Mouse (Mus musculus) heart, adult 11 months (tissue): ENCODE measurements around the gene Mgmt.

ENCODE experiments used
- DNase-seq: peaks from one replicate; pipeline ENCODE4 v3.0.0; 2022

Mgmt gene

DNA sequence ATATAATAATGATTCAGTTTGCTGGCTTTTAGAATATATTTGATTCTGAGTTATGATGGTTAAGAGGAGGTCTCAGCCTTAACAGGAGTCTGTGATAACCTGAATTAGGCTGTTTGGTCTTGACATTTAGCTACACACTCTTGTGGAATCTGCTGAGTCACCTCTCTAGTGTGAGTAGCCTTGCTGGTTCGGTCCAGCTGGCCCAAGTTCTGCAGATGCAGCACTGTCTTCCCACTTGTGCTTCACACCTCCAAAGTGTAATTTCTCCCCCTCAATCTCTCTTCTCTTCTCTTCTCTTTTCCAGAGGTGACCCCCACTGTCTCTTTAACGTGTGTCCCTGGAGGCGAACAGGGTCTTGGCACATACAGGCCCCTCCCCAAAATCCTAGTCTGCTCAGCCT is 171.8 kb downstream of the Mgmt start:
- no peak for DNase-seq

DNA sequence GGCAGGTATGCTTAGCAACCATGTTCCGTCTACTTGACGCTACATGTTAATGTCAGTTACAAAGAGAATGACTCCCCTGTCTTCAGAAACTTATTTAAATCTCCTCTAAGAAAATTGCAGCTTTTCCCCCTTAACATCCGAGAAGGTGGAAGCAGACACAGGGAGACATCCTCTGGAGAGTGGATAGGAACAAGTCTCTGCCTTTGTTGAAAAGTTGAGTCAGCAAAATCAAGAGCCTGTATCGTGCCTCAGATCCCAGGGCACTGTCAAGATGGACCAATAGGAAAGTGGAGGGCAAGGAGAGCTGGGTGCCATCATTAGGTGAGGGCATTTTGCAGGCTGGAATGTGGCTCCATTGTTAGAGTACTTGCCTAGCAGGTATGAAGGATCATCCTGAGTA is 172.6 kb downstream of the Mgmt start:
- no peak for DNase-seq

DNA sequence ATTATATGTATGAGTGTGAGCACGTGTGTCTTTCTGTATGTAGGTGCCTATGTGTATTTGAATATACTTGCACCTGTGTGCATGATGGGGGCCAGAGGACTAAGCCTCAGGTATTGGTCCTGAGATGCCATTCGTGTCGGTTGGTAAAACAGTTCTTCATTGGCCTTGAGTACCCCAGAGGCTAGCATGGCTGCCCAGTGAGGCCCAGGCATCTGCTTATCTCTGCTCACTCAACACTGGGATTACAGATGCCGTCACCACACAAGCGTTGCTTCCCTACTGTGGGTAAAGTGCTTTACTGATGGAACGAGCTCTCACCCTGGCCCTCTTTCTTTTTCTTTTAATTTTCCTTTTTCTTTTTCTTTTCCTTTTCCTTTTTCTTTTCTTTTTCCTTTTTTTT is 173.3 kb downstream of the Mgmt start:
- DNase-seq, result peak; percentile 87

DNA sequence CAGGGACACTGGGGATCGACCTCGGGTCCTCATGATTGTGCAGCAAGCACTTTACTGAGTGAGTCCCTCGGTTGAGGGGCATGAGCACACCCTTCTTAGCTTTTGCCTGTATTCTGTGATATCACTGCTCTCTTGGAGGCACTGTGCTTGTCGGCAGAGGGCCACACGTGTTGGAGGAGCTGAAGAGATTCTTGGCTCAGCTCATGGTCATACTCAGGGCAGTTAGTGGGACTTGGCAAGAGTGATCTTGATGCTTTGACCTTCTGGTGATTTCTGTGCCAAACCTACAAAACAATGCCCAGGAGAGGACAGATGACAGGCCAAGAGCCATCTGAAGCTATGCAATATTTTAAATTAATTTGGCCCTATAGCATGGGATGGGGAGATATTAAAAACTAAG is 174.4 kb downstream of the Mgmt start:
- DNase-seq, result peak; percentile 95

DNA sequence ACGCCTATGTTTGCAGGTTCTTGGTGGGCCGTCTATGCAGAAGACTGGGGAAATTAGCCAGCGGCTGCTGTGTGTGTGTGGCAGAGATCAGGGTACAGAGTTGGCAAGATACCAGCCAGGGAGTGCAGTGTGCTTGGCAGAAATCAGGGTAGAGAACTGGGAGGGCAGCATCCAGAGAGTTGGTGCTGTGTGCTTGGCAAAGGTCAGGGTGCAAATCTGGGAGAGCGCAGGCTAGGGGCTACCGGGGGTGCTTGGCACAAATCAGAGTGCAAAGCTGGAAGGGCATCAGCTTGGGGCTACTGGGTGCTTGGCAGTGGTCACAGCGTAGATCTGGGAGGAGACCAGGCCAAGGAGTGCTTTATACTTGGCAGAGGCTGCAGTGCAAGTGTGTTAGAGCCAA is 175.4 kb downstream of the Mgmt start:
- peak; percentile 95 for DNase-seq

DNA sequence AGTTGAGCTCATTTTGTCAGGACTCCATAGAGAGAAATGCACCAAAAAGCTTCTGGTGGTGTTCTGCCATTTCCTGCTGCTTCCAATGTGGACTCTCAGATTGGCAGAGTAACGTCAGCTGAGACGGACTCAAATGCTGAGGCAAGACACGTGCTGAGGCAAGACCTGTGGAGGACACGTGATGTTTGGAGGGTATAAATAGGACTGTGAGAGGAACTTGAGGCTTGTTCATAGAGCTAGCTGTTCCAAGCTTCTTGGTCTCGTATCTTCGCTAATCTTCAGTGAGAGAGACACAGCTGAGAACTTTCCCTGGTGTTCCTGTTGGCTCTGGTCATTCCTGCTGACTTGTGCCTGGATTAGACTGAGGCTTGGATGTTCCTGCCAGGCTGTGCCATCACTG is 176.9 kb downstream of the Mgmt start:
- DNase-seq, result peak; percentile 89

DNA sequence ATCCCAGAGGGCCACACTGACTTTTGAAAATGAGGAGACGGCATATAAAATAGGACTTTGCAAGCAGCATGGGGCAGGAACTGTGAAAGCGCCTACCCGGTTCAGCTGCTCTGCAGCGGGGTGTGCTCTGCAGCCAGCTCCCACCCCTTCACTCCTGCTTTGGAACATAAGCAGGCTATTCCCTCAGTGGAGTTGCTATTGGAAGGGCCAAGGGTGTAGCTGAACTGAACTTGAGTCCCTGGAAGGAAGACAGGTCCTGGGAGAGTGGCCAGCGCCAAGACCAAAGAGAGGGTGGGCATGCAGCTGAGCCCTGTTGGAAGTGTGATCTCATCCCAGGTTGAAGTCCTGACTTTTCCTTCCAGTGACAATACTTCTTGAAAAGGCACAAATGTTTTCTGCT is 179.5 kb downstream of the Mgmt start:
- peak; percentile 96 for DNase-seq

DNA sequence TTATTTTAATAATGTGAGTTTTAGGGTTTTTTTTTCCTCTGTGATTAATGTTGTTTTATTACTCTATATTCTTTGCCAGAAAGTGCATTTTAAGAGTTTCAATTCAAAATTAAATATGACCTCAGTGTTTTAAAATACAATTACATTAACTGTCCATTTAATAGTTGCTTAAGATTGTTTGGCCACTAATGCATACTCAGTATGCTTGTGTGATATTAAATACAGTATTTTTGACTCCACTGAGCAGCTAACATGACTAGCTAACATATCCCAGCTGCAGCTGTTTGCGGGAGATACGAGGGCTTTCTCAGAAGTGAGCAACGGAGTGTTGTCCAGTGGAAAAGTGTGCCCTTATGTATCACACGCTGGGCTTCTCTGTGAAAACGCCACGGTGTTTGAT is 179.9 kb downstream of the Mgmt start:
- DNase-seq, result peak; percentile 40

DNA sequence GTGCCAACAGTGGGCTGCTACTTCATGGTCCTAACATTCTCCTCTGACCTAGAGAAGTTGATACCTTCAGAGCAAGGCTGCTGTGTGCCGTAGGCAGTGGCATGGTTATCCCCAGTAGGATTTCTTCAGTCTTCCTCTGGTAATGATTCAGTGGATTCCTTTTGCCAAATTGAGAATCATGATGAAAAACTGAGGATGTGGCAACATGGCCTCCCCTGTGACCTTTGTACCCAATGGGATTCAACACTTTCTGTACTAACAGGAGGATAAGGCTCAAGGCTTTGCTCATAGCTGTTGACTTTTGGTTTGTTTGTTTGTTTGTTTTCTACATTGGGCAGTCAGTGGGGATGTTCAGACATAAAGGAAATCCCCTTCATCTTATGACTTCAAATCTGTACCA is 180.9 kb downstream of the Mgmt start:
- DNase-seq, result peak; percentile 37

DNA sequence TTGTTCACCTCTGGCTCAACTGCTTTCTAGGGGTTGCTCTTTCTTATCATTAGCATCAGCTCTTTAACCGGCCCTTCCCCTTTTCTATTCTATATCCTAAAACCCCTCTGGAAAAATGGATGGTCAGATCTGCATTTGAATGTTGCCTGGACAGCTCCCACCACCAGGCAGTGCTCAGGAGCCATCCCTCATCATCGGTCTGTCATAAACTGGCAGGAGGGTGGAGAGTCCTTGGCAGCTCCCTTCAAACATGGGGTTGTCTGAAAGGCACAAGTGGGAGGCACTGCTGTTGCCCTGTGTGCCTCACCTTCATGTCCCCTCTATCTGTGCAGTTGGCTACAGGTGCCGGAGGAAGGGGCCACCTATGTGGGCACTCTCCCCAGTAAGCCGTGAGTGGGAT is 185.8 kb downstream of the Mgmt start:
- DNase-seq, result no peak

DNA sequence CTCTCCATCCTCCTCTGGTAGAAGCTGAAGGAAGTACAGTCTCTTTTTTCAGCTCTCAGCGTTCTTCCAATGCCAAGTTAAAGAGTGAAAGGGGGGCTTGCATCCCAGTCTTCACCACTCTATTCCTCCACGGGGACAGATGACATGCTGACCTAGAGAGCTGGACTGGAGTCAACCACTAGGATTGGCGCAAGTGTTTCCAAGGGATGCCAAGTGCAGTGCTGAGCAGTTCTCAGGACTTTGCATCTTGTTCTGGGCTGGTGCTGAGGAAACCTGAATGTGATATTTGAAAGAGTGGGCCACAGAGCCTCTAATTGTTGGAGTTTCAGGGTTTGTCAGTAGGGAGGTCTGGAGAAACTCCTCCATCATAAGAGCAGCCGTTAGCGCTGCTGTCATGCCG is 187.8 kb downstream of the Mgmt start:
- no peak for DNase-seq

DNA sequence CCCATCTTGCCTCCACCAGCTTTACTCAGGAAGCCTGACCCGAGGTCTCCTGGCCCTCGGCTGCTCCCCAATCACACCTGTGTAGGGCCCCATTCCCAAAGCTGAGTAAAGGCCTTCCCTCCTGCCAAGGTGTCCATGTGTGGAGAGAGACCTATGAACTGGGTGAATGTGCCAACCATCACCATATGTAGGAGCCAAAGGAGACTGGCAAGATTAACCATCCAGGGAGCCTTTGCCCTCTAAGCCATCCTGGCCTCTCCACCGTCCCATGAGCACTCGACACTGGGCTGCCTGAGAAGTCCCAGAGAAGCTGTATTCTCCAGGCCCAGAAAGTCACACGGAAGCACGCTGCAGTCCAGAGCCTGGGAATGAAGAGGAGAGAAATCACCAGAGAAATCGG is 190.2 kb downstream of the Mgmt start:
- DNase-seq, result no peak

DNA sequence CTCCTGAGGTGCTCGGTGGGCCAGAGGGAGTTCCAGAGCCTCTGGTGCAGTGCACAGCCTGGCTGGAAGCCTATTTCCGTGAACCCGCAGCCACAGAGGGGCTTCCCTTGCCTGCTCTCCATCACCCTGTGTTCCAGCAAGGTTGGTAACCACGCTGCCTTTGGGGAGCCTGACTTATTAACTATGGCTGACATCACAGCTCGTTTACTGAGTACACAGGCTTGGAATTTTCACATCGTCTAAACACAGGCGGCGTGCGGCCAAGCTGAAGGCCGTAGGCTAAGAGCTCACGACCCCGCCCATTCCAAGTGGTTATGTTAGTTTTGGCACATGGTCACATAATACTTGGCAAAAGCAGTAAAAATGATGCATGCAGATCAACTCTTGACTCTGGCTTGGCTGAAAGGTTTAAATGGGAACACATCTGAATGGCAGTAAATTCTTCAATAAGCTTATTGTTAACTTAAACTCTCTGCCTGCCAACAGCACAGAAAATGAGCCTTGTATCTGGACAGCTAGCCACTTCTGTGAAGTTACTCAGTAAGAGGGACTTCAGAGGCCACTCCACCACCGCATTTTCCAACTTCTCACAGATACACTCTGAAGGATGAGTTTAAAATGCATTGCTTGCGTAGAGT is 191.7 kb downstream of the Mgmt start:
- DNase-seq, result peak; percentile 99

DNA sequence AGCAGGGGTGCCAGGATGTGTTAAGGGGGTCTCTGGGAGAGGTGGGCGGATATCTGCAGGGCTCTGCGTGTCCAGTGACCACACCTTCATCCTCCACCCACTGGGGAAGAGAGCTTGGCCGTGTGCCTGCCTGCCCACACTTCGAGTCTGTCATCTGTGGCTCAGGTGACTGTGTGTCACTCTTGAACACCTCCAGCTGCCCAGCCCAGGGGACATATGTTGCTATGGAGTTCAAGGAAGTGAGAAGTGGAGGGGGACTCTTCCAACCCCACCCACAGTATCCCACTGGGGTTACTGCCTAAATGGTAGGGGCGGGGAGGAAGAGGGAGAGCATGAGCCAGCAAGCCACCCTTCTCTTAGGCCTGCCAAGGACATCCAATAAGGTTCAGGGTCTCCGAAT is 192.7 kb downstream of the Mgmt start:
- DNase-seq, result peak; percentile 95

DNA sequence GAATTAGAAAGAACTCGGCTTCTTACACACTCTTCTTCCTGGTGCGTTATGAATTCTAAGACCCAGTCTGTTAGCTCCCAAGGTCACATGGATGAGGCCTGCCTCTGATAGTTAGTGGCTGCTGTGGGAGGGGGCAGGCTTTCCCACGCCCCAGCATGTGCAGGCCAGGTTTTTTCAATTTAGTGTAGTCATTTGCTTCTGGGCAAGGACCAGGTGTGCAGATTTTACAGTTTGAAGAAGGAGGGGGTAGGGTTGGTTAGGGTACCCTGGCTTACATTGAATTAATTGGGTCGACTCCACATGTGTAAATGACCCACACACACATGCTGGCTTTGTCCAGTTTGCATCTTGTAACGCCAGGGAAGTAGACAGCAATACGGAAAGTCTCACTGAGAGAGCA is 193.7 kb downstream of the Mgmt start:
- DNase-seq, result peak; percentile 76

DNA sequence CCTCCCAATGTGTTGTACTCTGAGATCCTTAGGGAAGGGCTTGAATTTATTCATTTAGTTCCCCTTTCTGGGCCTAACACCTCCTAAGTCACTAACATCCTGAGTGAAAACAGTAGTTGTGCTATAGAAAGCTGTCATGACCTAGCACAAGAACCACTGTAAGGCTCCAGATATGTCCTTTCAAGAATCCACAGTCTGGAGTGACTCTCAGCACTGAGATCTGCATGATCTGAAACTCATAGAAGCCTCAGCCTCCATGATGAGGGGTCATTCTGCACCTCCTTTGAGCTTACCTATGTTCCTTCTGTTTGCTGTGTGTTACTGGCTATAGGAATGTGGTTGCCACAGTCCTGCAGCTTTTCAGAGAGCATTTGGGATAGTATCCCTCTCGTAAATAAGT is 200.1 kb downstream of the Mgmt start:
- DNase-seq, result peak; percentile 58

DNA sequence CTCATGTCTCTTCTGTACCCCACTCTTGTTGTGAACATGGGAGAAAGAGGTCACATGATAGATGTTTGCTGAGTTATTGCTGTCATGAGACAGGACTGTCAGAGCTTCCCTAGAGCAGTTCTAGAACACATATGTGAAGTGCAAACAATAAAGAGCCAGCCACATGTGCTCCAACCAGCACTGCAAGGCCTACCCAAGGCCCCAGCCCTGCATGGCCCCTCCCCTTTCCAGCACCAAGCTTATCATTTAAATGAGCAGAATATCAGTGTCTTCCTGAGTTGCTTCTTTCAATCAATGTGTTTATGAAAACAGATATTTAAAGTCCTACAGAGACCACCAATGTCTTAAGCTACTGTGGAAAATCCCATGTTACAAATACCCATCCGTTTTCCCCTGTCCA is 201.3 kb downstream of the Mgmt start:
- peak; percentile 70 for DNase-seq

DNA sequence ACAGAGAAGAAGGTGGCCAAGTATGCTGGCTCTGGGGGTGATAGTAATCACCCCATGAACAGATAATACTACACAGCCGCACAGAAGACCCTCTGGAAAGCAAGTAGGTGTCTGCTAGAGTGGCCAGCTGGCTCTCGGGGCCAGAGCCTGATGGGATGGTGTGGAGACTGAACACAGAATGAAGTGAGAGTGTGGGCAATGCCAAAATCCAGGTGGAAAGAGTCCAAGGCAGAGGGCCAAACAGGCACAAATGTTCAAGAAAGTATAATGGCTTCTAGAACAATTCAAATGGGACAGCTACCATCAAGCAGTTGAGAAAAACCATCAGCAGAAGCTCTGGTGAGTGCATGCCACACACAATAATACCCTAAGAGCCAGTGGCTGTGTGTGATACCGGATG is 205.4 kb downstream of the Mgmt start:
- DNase-seq, result peak; percentile 24

DNA sequence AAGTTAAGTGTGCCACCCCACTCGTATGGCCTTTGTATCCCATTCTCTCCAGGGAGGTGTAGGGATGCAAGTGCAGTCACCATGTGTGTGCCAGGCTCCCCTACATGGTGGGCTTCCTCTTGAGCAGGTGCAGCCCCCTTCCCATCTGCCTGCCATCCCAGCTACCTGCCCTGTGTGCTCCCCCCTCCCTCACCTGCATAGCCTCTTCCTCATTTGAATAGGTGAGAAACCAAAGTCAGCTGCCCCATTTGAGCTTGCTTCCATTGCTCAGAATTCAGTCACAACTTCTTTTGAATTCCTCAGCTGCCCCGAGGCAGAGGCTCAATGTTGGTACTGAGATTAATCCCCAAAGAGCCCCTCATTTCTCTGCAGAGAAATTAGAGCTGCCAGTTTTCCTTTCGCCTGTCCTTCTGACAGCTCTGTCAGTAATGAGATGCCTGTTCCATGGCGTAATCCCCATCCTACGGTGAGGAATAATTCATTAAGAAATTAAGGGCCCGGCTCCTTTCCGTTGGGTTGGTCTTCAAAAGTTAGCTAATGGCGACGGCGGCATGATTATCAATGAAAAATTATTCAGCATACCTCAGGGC is 208.3 kb downstream of the Mgmt start:
- peak; percentile 83 for DNase-seq

DNA sequence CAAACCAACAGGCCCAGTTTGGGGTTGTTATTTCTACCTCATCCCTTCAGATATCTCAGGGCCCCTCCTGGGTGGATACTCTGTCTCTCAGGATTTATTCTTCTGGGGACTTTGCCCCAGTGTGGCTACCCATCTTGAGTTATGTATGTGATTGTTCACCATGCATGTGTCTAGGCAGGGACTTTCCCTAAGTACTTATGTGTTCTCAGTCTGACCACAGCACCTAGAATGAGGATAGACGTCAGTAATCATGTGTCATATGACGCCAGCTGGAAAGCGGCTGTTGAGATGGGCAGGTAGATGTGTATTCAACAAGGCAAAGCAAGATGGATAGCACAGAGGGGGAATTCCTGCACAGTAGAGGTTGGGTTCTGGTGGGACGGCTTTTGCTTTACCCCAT is 217.7 kb downstream of the Mgmt start:
- peak; percentile 48 for DNase-seq

DNA sequence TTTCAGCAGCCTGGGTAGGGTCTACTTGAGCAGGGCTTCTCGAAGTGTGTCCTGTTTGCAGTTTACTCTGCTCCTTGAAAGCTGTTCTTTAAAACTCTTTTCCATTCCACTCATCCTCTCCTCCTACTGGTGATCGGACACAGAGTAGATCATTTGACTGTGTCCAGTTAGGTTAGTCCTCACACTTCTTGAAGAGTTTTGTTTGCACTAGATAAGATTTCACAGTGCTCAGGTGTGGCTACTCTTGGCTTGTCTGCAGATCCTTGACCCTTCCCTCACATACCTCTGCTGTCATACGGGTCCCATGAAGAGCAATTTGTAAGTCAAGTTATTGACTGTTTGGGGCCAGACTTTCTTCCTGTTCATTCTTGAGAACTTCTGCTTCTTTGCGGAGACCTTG is 221.8 kb downstream of the Mgmt start:
- no peak for DNase-seq

DNA sequence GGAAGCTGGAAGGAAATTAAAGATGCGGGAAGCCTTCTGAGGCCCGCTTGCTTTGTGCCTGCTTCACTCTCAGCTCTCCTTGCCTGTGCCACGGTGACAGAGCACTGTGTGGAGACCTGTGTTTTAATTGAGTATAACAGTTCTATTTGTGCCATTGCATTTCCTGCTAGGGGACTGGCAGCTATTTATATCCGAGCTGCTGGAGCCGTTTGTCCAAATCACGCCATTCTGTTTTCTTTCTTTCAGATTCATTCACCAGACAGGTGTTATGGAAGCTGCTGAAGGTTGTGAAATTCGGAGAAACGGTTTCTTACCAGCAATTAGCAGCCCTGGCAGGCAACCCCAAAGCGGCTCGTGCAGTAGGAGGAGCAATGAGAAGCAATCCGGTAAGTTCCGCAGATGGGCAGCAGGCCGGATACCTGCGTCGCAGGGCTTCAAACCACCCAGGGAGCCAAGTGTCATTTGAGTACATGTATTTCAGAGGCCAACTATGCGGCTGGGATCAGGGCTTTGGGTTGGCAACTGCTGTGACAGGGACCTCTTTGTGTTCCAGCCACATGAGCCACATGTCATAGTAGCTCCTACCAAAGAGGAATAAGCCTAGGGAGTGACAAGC is 226.9 kb downstream of the Mgmt start:
- DNase-seq, result peak; percentile 92

DNA sequence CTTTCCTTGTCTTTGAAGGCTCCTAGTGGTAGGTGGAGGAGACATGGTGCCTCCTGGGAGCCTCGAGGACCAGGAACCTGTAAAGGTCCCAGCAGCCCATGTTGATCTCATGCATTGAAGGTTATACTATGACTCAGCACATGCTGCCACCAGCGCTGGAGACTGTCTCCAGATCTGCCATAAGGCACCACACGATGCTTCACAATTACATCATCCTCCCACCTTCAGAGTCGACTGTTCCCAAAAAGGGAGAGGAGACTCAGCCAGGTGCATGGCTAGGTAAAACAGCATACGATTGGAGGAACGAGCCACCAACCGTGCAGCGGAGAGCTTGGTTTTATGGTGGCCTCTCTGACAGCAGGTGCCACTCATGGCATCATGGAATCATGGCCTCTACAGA is 234.3 kb downstream of the Mgmt start:
- no peak for DNase-seq

DNA sequence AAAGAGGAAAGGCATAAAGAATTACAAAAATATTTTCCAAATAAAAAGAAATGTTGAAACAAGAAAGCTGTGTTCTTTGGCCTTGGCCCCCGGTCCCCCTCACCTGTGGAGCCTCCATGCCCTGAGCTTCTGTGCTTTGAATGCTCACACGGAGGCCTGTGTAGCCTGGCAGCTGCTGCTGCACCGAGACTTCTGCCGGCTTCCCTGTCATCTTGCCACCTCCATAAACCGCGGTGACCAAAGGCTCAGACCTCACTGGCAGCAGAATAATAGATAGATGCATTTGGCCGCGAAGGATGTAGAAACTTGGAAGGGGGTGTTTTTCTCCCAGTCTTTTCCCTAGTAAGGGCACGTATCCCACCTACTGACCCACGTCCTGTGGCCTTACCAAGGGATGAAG is 235.8 kb downstream of the Mgmt start:
- DNase-seq, result no peak

DNA sequence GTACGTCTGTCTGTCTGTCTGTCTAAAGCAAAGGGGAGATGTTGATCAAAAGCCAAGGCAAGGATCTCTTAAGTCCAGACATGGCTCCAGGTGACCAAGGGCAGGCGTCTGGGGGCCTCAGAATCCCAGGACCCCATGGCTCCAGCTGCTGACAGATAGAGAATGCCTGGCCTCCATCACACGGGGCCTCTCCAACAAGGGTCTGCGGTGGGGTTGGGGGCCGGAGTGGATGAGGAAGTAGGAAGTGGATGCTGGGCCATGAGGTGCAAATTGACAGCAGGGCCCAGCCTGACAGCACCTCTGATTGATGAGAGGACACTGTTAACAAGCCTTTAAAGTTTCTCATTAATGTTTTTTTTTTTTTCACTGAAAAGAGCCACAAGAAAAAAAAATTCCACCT is 237.5 kb downstream of the Mgmt start:
- DNase-seq, result no peak
